ENCODE assay signal across 8 mouse cellular contexts in the genomic region with DNA sequence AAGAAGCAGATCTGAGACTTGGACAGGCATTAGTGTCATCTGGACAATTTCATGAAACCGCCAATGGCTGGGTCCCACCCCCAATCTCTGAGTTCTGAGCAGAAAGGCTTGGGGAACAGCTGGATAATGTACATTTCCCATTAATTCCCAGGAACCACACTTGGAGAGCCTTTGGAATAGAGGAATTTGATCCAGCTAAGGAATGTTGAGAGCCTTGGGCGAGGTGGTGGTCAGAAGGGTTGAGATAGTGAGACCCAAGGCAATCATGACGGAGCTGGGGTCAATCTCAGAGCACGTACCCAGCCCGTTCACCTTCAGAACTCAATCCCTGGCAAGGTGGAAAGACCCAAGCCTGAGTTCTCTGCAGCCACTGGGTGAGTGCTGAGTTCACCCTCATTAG. TPM values are rescaled to one million over a fixed set of nuclear protein-coding genes. Genes with fewer than 3 reads are reported as not detected.
DNase-seq lines count a peak whose midpoint lies in the region; ATAC-seq and TF ChIP-seq lines count a peak whose summit lies in the region.

No protein-coding gene starts in this region.

- H3K27me3 ChIP-seq in heart, embryonic 15.5 days, result no peaks in the 10 kb centered on the region
- no peaks in the 10 kb centered on the region for H3K27me3 ChIP-seq in hindbrain, embryonic 13.5 days
- no peaks in the 10 kb centered on the region for H3K27me3 ChIP-seq in liver, postnatal 0 days (ENCODE audit: insufficient read depth, low read length)

- 46% methylated on average over 5 of the region's 5 CpGs for WGBS in heart, embryonic 15.5 days
- WGBS in hindbrain, embryonic 13.5 days, result 93% methylated on average over 5 of the region's 5 CpGs
- 86% methylated on average over 5 of the region's 5 CpGs for WGBS in liver, postnatal 0 days (ENCODE audit: insufficient replicate concordance)

- H3K4me3 ChIP-seq in heart, embryonic 15.5 days, result peak overlapping the region; percentile 88; the same call in 1 of the 2 replicates
- 0 out of 2 replicates have a peak overlapping the region, but pooled peaks have one; percentile 88 for H3K4me3 ChIP-seq in hindbrain, embryonic 13.5 days
- no peak overlapping the region for H3K4me3 ChIP-seq in liver, postnatal 0 days (ENCODE audit: low read depth, low read length)
- H3K4me3 ChIP-seq in layer of hippocampus, adult 2 months, result no peak overlapping the region

- no peak for TF ChIP-seq CTCF in liver, postnatal 0 days (IDR thresholded peaks at IDR 0.05; ENCODE audit: low read depth)
- no peak for TF ChIP-seq CTCF in layer of hippocampus, adult 2 months (conservative IDR thresholded peaks at IDR 0.05)

- H3K9ac ChIP-seq in heart, embryonic 15.5 days, result no peak overlapping the region
- H3K9ac ChIP-seq in hindbrain, embryonic 13.5 days, result peak overlapping the region; percentile 94
- H3K9ac ChIP-seq in liver, postnatal 0 days (replicated peaks), result no peak overlapping the region

- H3K4me2 ChIP-seq in heart, embryonic 15.5 days, result peak overlapping the region; percentile 68
- H3K4me2 ChIP-seq in hindbrain, embryonic 13.5 days, result peak overlapping the region; percentile 75
- H3K4me2 ChIP-seq in liver, postnatal 0 days (ENCODE audit: low read depth, low read length), result peak overlapping the region; percentile 92; the same call in 1 of the 2 replicates

- DNase-seq in heart, adult 8-10 months (ENCODE audit: low spot score), result no peak
- peak; percentile 51 for DNase-seq in R1 (ENCODE audit: low read depth, low spot score)
- no peak for DNase-seq in liver, postnatal 0 days
- no peak for DNase-seq in embryo, embryonic 9.5 days (ENCODE audit: extremely low spot score)
- no peak for DNase-seq in ovary, postnatal 36 days (ENCODE audit: low spot score)
- DNase-seq in layer of hippocampus, adult 2 months (ENCODE audit: low spot score in 2 of 2), result no peak

- H3K27ac ChIP-seq in heart, embryonic 15.5 days, result peak overlapping the region; percentile 93; the same call in 1 of the 2 replicates
- no peak overlapping the region for H3K27ac ChIP-seq in hindbrain, embryonic 13.5 days
- H3K27ac ChIP-seq in liver, postnatal 0 days (ENCODE audit: low read depth), result no peak overlapping the region; the same call in 1 of the 2 replicates
- no peak overlapping the region for H3K27ac ChIP-seq in layer of hippocampus, adult 2 months

- peaks cover 7% of the 10 kb centered on the region; the same call in 1 of the 2 replicates for H3K36me3 ChIP-seq in heart, embryonic 15.5 days
- peaks cover 8% of the 10 kb centered on the region for H3K36me3 ChIP-seq in hindbrain, embryonic 13.5 days
- H3K36me3 ChIP-seq in liver, postnatal 0 days (replicated peaks; ENCODE audit: insufficient read depth, low read length), result peaks cover 5% of the 10 kb centered on the region; the same call in 1 of the 2 replicates

- ATAC-seq in heart, embryonic 15.5 days (replicated peaks; ENCODE audit: insufficient number of reproducible peaks, insufficient read depth, low FRiP score, low read depth), result no peak
- ATAC-seq in hindbrain, embryonic 13.5 days (ENCODE audit: low FRiP score), result no peak
- ATAC-seq in liver, postnatal 0 days, result no peak

- H3K9me3 ChIP-seq in heart, embryonic 15.5 days (replicated peaks), result no peaks in the 10 kb centered on the region
- H3K9me3 ChIP-seq in hindbrain, embryonic 13.5 days, result no peaks in the 10 kb centered on the region
- no peaks in the 10 kb centered on the region for H3K9me3 ChIP-seq in liver, postnatal 0 days (ENCODE audit: low read length)

- peaks cover 13% of the 10 kb centered on the region for H3K4me1 ChIP-seq in heart, embryonic 15.5 days (replicated peaks)
- peaks cover 21% of the 10 kb centered on the region for H3K4me1 ChIP-seq in hindbrain, embryonic 13.5 days (replicated peaks)
- peaks cover 19% of the 10 kb centered on the region; the same call in 1 of the 2 replicates for H3K4me1 ChIP-seq in liver, postnatal 0 days (ENCODE audit: insufficient read depth)

- no peak for TF ChIP-seq EP300 in liver, postnatal 0 days (IDR thresholded peaks at IDR 0.05; ENCODE audit: low read depth)

RNA-seq across cellular contexts. Expression of a gene that starts 0.7 kb away (rescaled TPM):
- 52.4 and 57.0 TPM in 2 replicates for polyA plus RNA-seq in heart, embryonic 15.5 days (2015; fragmentation: Nextera tagmentation; extraction: Ambion mirVana)
- 10 to 100 TPM; 10.7 to 14.7 (median 12.9) TPM for total RNA-seq in heart, adult 8-10 months (2022)
- 88.3 and 88.8 TPM in 2 replicates for polyA plus RNA-seq in hindbrain, embryonic 13.5 days (2015; fragmentation: Nextera tagmentation; extraction: Ambion mirVana)
- 31.2 and 32.9 TPM in 2 replicates for polyA plus RNA-seq in liver, postnatal 0 days (2015; fragmentation: Nextera tagmentation; extraction: Ambion mirVana)
- total RNA-seq in layer of hippocampus, adult 2 months (2021), result 10 to 100 TPM; 25.2 to 31.0 TPM

RNA-seq across cellular contexts. Expression of a gene that starts 16.0 kb away (rescaled TPM):
- 3.6 and 10.6 TPM in 2 replicates for polyA plus RNA-seq in heart, embryonic 15.5 days (2015; fragmentation: Nextera tagmentation; extraction: Ambion mirVana)
- total RNA-seq in heart, adult 8-10 months (2022), result 1 to 10 TPM in 2 of 4 experiments, under 1 TPM in 2; 0.57 to 1.4 (median 1.1) TPM
- 4.4 and 4.9 TPM in 2 replicates for polyA plus RNA-seq in hindbrain, embryonic 13.5 days (2015; fragmentation: Nextera tagmentation; extraction: Ambion mirVana)
- 4.8 and 5.3 TPM in 2 replicates for polyA plus RNA-seq in liver, postnatal 0 days (2015; fragmentation: Nextera tagmentation; extraction: Ambion mirVana)
- 1 to 10 TPM; 1.4 to 2.1 TPM for total RNA-seq in layer of hippocampus, adult 2 months (2021)

Comparison
In these comparisons a context has a peak if more than half of its experiments do, and no peak if none do; other contexts are left out.
1. H3K4me3 ChIP-seq: peak in heart, embryonic 15.5 days (single experiment) and hindbrain, embryonic 13.5 days (single experiment); none in liver, postnatal 0 days (single experiment) and layer of hippocampus, adult 2 months (single experiment).
2. Peak in every context shown above with its lines, with median percentiles within 50 percentile points of each other: H3K4me2 ChIP-seq.